Mouse (Mus musculus): ENCODE results near the gene Fbxw28. TPM values are rescaled to one million over a fixed set of nuclear protein-coding genes. Genes with fewer than 3 reads are reported as not detected.
"Not testable (repeated sequence)": the region's sequence is repeated elsewhere in the genome, so short reads cannot be mapped to it uniquely, and the experiment has no call there.

The Fbxw28 gene
- total RNA-seq (2021), result not detected
- long read RNA-seq, experiment 1, result 0 reads
- long read RNA-seq, experiment 2, result 0 reads

GRCm38 (mm10) chr9:109339559-109339958 lies at the start of gene Fbxw28:
Gene Fbxw28 (minus strand): TSS chr9:109339659.
- DNase-seq (ENCODE audit: low spot score in 2 of 2), result not testable (repeated sequence)

GRCm38 (mm10) chr9:109287576-109287975 lies 51.9 kb downstream of the Fbxw28 start, which contains the start of gene Fbxw14:
Gene Fbxw14 (minus strand): TSS chr9:109287676.
- DNase-seq (ENCODE audit: low spot score in 2 of 2), result not testable (repeated sequence)

Other genes starting within 250 kb of the Fbxw28 start
- 100 to 1,000 TPM in 1 of 2 experiments, 10 to 100 TPM in 1; 63.9 to 107 TPM for gene Plxnb1, start 244.3 kb downstream of the Fbxw28 start, total RNA-seq (2021)
- gene Fbxw21, start 177.6 kb downstream of the Fbxw28 start, total RNA-seq (2021), result not detected
- not detected for gene Fbxw13, start 143.7 kb downstream of the Fbxw28 start, total RNA-seq (2021)
- not detected for gene Fbxw20, start 104.9 kb downstream of the Fbxw28 start, total RNA-seq (2021)
- gene Fbxw14, start 52.0 kb downstream of the Fbxw28 start, total RNA-seq (2021), result not detected
- gene Fbxw22, start 64.6 kb upstream of the Fbxw28 start, total RNA-seq (2021), result not detected
- gene Fbxw16, start 109.5 kb upstream of the Fbxw28 start, total RNA-seq (2021), result not detected
- gene Fbxw19, start 156.2 kb upstream of the Fbxw28 start, total RNA-seq (2021), result not detected
- gene Fbxw15, start 228.6 kb upstream of the Fbxw28 start, total RNA-seq (2021), result not detected